Mouse (Mus musculus) embryo, embryonic 11.5 days (tissue): ENCODE data around the gene Rpl19.

Experiments
- DNase-seq: peaks from one replicate; pipeline ENCODE4 v3.0.0-alpha.2; 2012; ENCODE audit warnings: low read depth, low spot score

Rpl19 gene

GRCm38 (mm10) chr11:98052129-98052988 is 25.8 kb downstream of the Rpl19 start:
- no peak for DNase-seq

GRCm38 (mm10) chr11:98052989-98053834 is 26.7 kb downstream of the Rpl19 start, which contains the start of gene Stac2:
Stac2 (minus strand) TSS chr11:98053462.
- DNase-seq = peak; percentile 74

GRCm38 (mm10) chr11:98057466-98057865 is 31.0 kb downstream of the Rpl19 start:
- no peak for DNase-seq

GRCm38 (mm10) chr11:98057998-98058397 is 31.5 kb downstream of the Rpl19 start:
- no peak for DNase-seq

GRCm38 (mm10) chr11:98059662-98060061 is 33.2 kb downstream of the Rpl19 start:
- no peak for DNase-seq

GRCm38 (mm10) chr11:98060104-98060692 is 33.7 kb downstream of the Rpl19 start:
- DNase-seq = no peak

GRCm38 (mm10) chr11:98061441-98061840 is 34.9 kb downstream of the Rpl19 start:
- DNase-seq = no peak

- no peak for DNase-seq
These were observed 35.5 kb downstream of the Rpl19 start for GRCm38 (mm10) chr11:98061904-98062562.

GRCm38 (mm10) chr11:98066201-98066600 is 39.7 kb downstream of the Rpl19 start:
- DNase-seq = no peak

- no peak for DNase-seq
These were observed 40.7 kb downstream of the Rpl19 start for GRCm38 (mm10) chr11:98067255-98067654.

GRCm38 (mm10) chr11:98073442-98073841 is 46.9 kb downstream of the Rpl19 start:
- DNase-seq = no peak

GRCm38 (mm10) chr11:98075195-98075808 is 48.8 kb downstream of the Rpl19 start:
- DNase-seq = peak; percentile 82

- no peak for DNase-seq
These were observed 50.6 kb downstream of the Rpl19 start for GRCm38 (mm10) chr11:98077086-98077485.
